Mouse (Mus musculus): ENCODE results near the gene Ift74.

DNA sequence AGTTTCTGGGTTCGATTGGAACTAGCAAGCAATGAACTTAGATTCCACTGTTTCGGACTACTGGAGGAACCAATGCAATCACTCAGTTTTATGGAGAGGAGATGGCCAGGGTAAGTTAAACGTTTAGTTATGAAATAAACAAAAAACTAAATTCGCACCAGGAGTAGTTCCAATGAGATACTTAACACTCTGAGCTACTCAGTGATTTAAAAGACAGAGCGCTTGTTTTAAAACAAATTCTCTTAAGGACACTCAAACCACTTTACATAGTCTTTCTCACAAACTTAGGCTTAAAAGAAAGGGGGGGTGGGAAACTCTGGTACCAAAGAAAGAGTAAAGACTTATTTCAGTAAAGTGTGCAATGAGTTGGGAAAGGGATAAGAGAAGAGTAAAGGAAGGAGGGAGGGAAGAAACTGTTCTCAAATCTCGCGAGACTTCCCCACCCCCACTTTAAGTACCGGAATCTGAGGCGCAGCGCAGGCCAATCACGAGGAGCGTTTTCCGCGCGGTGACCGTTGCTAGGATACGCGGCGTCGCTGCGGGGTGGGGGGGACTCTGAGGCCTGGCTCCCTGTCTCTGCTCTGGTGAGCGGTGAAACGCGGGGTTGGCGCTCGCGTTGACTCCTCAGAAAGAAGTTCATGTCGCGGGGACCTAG lies at the start of gene Ift74:
- TF ChIP-seq CTCF (IDR thresholded peaks at IDR 0.05; ENCODE audit: low read depth, low read length) (no peak), POLR2A (IDR thresholded peaks at IDR 0.05; ENCODE audit: extremely low read depth, insufficient read depth, low read length) (0 out of 2 replicates have a peak, but pooled peaks have one; percentile 3)

Measured in liver, adult 2 months (tissue).